Mouse (Mus musculus) ES-E14 (cell line): Measurements from ENCODE around the gene Zbtb25. TPM values are rescaled to one million over a fixed set of nuclear protein-coding genes. Genes with fewer than 3 reads are reported as not detected.
A peak's percentile ranks its signal among the peaks of the same experiment; 100 is the strongest.

Experiments used
- DNase-seq: peaks from one replicate; pipeline ENCODE4 v3.0.0-alpha.2; 2013; ENCODE audit warnings: low read depth, low spot score
- H3K27ac ChIP-seq: 2 replicates; pipeline ENCODE4 v1.5.1; 2012; ENCODE audit warnings: low read depth, mild to moderate bottlenecking, low read length, moderate library complexity, mixed read lengths; ENCODE audit not compliant: poor library complexity, insufficient read depth, severe bottlenecking
- H3K36me3 ChIP-seq: 2 replicates; pipeline ENCODE4 v1.6.1; 2012; ENCODE audit warnings: mild to moderate bottlenecking, low read length, moderate library complexity, mixed read lengths; ENCODE audit not compliant: control insufficient read depth, poor library complexity, insufficient read depth, severe bottlenecking
- H3K4me1 ChIP-seq, 2 experiments: fragments of 150-350 bp in 1 of 2; sonication (generic) in 1 of 2; 2 replicates each; pipeline ENCODE4 v1.6.1; 2012; ENCODE audit warnings: low read length in 2 of 2, mild to moderate bottlenecking in 1 of 2, mixed read lengths in 1 of 2; ENCODE audit not compliant: control insufficient read depth in 2 of 2, insufficient read depth in 2 of 2, poor library complexity in 1 of 2
- H3K4me3 ChIP-seq, 2 experiments: fragments of 150-350 bp in 1 of 2; sonication (generic) in 1 of 2; 2 replicates each; pipeline ENCODE4 v1.5.1; 2012; ENCODE audit warnings: low read length in 2 of 2, low read depth in 1 of 2, mild to moderate bottlenecking in 1 of 2, mixed read lengths in 1 of 2; ENCODE audit not compliant: insufficient read depth in 1 of 2, poor library complexity in 1 of 2, severe bottlenecking in 1 of 2
- H3K9ac ChIP-seq: 2 replicates; pipeline ENCODE4 v1.6.1; 2012; ENCODE audit warnings: low read depth, mild to moderate bottlenecking, low read length, mixed read lengths; ENCODE audit not compliant: poor library complexity, insufficient read depth, severe bottlenecking
- H3K9me3 ChIP-seq: fragments of 150-350 bp; sonication (generic); 2 replicates; pipeline ENCODE4 v1.6.1; 2012; ENCODE audit warnings: low read depth, mild to moderate bottlenecking, low read length; ENCODE audit not compliant: control insufficient read depth, insufficient read depth
- CHD2 ChIP-seq: IDR thresholded peaks from 2 replicates; pipeline ENCODE4 v1.6.1; 2014; ENCODE audit warnings: mild to moderate bottlenecking, low read depth, low read length, inconsistent platforms
- HCFC1 ChIP-seq: IDR thresholded peaks from 2 replicates; pipeline ENCODE4 v1.6.1; 2012; ENCODE audit warnings: low read length, inconsistent platforms, borderline replicate concordance; ENCODE audit not compliant: insufficient read depth
- MAFK ChIP-seq: IDR thresholded peaks from 2 replicates; pipeline ENCODE4 v1.6.1; 2014; ENCODE audit warnings: mild to moderate bottlenecking, low read depth, low read length, inconsistent platforms; ENCODE audit not compliant: insufficient read depth
- ZC3H11A ChIP-seq: IDR thresholded peaks from 2 replicates; pipeline ENCODE4 v1.6.1; 2012; ENCODE audit warnings: low read depth, mild to moderate bottlenecking, inconsistent platforms, low read length, borderline replicate concordance
- ZNF384 ChIP-seq: IDR thresholded peaks from 2 replicates; pipeline ENCODE4 v1.6.1; 2012; ENCODE audit warnings: low read depth, low read length, inconsistent platforms
- in situ Hi-C, 2 experiments: fragments of 600-800 bp; cut with MboI; formaldehyde crosslinking; loops; one replicate each; pipeline ENCODE4 v1.15.1; 2025; ENCODE audit warnings: low sequenced_read_pairs in 2 of 2, inconsistent platforms in 1 of 2; ENCODE audit not compliant: unreplicated experiment in 2 of 2
- total RNA-seq: library from RNA; depleted of rRNA; stranded (reverse); fragments of 300-350 nt; gene quantifications from 2 replicates; pipeline ENCODE4 v1.2.3, GENCODE M21; 2012

Zbtb25 gene
- total RNA-seq, 1 experiment = 5.5 TPM

DNA sequence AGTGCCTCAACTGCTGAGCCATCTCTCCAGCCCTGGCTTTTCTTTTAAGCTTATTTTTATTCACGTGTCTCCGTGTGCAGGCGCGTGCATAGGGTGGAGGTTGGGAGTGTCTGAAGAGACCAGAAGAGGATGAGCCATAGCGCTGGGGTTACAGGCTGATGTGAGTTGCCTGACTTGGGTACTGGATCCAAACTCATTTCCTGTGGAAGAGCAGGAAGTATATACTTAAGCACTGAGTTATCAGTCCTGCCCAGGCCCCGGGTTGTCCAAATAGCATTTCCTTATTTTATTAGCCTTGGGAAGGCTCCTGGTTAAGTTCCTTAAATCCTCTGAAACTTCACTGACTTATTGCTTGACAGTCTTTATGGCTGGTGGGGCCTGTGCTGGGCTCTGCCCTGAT, 59.4 kb downstream of the Zbtb25 start:
- DNase-seq = no peak
- TF ChIP-seq ZC3H11A (no peak), HCFC1 (no peak), ZNF384 (no peak), MAFK (no peak), CHD2 (no peak)
- Histone ChIP-seq H3K4me1 (peaks cover 0 to 10% of the 10 kb centered on the region in 2 experiments; a peak in 1 of 4 replicates), H3K9me3 (no peaks in the 10 kb centered on the region), H3K9ac (no peak overlapping the region), H3K4me3 (no peak overlapping the region), H3K27ac (no peak overlapping the region), H3K36me3 (peaks cover 61% of the 10 kb centered on the region)
- in situ Hi-C loops = no loop called here

DNA sequence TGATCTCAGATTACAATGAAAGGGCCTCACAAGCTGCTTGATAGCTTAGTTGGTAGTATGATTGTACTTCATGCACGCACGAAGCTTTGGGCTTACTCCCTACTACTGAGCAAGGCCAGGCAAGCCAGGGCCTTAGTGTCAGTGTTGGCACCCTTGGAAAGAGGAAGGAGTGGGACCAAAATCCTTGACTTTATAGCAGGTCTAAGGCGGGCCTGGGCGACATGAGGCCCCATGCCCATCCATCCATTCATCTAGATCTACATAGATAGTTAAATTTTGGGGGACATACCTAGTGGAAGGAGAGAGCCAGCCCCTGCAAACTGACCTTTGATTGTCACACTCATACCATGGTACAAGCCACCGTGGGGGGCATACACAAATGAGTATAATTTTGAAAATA, 61.0 kb downstream of the Zbtb25 start:
- Histone ChIP-seq H3K4me1 (peaks cover 0 to 10% of the 10 kb centered on the region in 2 experiments; a peak in 1 of 4 replicates), H3K27ac (no peak overlapping the region), H3K4me3 (no peak overlapping the region), H3K9ac (no peak overlapping the region), H3K36me3 (peaks cover 63% of the 10 kb centered on the region), H3K9me3 (no peaks in the 10 kb centered on the region)
- no peak for DNase-seq
- TF ChIP-seq HCFC1 = no peak
- TF ChIP-seq ZNF384 = no peak
- no peak for TF ChIP-seq CHD2
- TF ChIP-seq ZC3H11A = no peak
- TF ChIP-seq MAFK = no peak
- in situ Hi-C loops = no loop called here

DNA sequence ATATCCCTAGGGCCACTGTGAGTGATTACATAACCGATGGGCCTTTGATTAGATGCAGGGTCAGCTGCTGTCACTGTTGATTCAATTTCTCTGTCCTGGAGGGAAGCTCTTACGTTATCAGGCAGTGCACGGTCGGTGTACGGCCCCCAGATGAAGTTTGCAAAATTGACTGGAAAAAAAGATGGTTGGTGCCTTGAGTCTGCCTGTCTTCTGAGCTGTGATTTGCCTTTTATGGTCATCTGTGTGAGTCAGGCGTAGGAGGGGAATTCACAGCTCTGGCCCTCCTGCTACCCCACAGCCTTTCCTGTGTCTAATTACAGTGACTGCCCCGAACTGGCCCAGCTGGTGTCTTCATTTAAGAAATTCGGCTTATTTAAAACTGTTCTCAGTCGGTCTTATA, 61.4 kb downstream of the Zbtb25 start:
- no peak for TF ChIP-seq HCFC1
- no peaks in the 10 kb centered on the region for H3K9me3 ChIP-seq
- H3K36me3 ChIP-seq = peaks cover 60% of the 10 kb centered on the region
- H3K4me1 ChIP-seq = peaks cover 0 to 10% of the 10 kb centered on the region in 2 experiments; a peak in 1 of 4 replicates
- no peak overlapping the region for H3K4me3 ChIP-seq
- no peak for DNase-seq
- in situ Hi-C loops = no loop called here
- H3K27ac ChIP-seq = no peak overlapping the region
- H3K9ac ChIP-seq = no peak overlapping the region

DNA sequence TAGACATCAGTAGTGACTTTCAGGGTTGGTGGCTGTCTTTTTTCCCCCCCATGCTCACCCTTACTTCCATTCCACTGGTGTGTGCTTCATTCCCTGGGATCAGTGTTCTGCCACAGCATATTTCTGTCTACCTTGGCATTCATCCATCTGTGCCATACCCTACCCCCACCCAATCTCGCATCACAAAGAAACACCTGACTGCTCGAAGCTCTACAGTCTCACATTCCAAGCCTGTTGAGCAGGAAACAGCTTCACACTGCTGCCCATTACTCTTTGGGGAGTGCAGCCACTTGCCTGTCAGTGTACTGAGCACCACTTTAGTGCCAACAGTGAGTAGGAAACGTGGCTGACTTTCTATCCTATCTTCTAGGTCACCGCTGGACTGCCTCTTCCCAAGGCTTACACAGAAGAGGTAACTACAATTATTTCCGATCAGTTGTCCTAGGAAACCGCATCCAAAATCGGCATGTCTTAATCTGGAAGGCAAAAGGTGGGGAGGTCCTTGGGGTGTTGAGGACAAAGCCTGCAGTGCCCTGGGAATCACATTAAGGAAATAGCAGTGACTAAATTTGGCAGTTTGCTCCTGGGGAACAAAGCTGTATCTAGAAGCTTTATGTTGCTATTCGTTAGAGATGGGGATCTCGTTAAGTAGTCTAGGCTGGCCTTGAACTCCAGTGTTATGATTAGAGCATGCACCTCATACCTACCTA, 62.4 kb downstream of the Zbtb25 start:
- no peak for DNase-seq
- H3K36me3 ChIP-seq = peaks cover 57% of the 10 kb centered on the region
- peaks cover 0 to 10% of the 10 kb centered on the region in 2 experiments; a peak in 1 of 4 replicates for H3K4me1 ChIP-seq
- peak overlapping the region; percentile 8; the same call in 1 of the 2 replicates for H3K27ac ChIP-seq
- TF ChIP-seq ZC3H11A (no peak), CHD2 (no peak), HCFC1 (no peak), ZNF384 (no peak)
- no peak overlapping the region for H3K9ac ChIP-seq
- H3K9me3 ChIP-seq = no peaks in the 10 kb centered on the region
- H3K4me3 ChIP-seq = no peak overlapping the region
- in situ Hi-C loops = no loop called here

DNA sequence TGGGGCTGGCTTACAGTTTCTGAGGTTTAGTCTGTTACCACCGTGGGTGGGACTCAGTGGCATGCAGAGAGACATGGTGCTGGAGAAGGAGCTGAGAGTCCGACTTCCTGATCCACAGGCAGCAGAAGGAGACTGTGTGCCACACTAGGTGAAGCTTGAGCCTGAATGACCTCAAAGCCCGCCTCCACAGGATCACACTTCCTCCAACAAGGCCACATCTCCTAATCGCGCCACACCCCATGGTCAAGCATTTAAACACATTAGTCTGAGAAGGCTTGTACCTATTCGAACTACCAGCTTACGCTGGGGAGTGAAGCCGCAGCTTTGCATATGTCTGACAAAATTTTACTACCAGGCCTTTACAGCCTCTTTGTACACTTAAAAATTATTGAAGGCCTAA, 64.3 kb downstream of the Zbtb25 start:
- TF ChIP-seq CHD2 (no peak), HCFC1 (no peak), ZNF384 (no peak), MAFK (no peak), ZC3H11A (no peak)
- no peak for DNase-seq
- Histone ChIP-seq H3K4me1 (peaks cover 0 to 10% of the 10 kb centered on the region in 2 experiments; a peak in 1 of 4 replicates), H3K27ac (no peak overlapping the region), H3K9ac (no peak overlapping the region), H3K9me3 (no peaks in the 10 kb centered on the region), H3K4me3 (no peak overlapping the region), H3K36me3 (peaks cover 49% of the 10 kb centered on the region)
- in situ Hi-C loops = no loop called here
